Mouse (Mus musculus) small intestine, adult 2 months (tissue): ENCODE results near the gene Ckap4. TPM values are rescaled to one million over a fixed set of nuclear protein-coding genes. Genes with fewer than 3 reads are reported as not detected.

Source experiments
- H3K27ac ChIP-seq: fragments of 200-500 bp; 2 replicates; pipeline ENCODE4 v1.5.1; 2012; ENCODE audit warnings: low read depth, low read length, control low read depth, inconsistent platforms; ENCODE audit not compliant: insufficient read depth
- H3K27me3 ChIP-seq: fragments of 200-500 bp; 2 replicates; pipeline ENCODE4 v1.6.1; 2012; ENCODE audit warnings: mild to moderate bottlenecking, moderate library complexity, low read length, inconsistent platforms; ENCODE audit not compliant: control insufficient read depth, insufficient read depth
- H3K36me3 ChIP-seq: fragments of 200-500 bp; 2 replicates; pipeline ENCODE4 v1.6.1; 2012; ENCODE audit warnings: mild to moderate bottlenecking, low read length, control low read depth, inconsistent platforms; ENCODE audit not compliant: control insufficient read depth, insufficient read depth
- H3K4me1 ChIP-seq: fragments of 200-500 bp; 2 replicates; pipeline ENCODE4 v1.6.1; 2012; ENCODE audit warnings: low read length, inconsistent platforms, mixed read lengths; ENCODE audit not compliant: control insufficient read depth, insufficient read depth, insufficient read length
- H3K4me3 ChIP-seq: fragments of 200-500 bp; 2 replicates; pipeline ENCODE4 v1.5.1; 2012; ENCODE audit warnings: low read depth, mild to moderate bottlenecking, control low read depth, inconsistent platforms, low read length, moderate library complexity
- CTCF ChIP-seq: fragments of 200-500 bp; IDR thresholded peaks from 2 replicates; pipeline ENCODE4 v1.5.1; 2012; ENCODE audit warnings: low read depth, mild to moderate bottlenecking, control low read depth, inconsistent platforms, low read length, moderate library complexity, mixed read lengths; ENCODE audit not compliant: insufficient replicate concordance, insufficient read length; ENCODE audit errors: extremely low read depth
- POLR2A ChIP-seq: fragments of 200-500 bp; IDR thresholded peaks from 2 replicates; pipeline ENCODE4 v1.6.1; 2012; ENCODE audit warnings: low read depth, mild to moderate bottlenecking, control low read depth, inconsistent platforms, low read length, moderate library complexity
- WGBS: fragments of 180-500 bp; shearing (Covaris S2); methylation state at CpG from one replicate; pipeline ENCODE4 v1.1.7; 2018; 5-methylcytosine and 5-hydroxymethylcytosine counted together
- polyA plus RNA-seq: library from polyadenylated mRNA; depleted of rRNA; stranded (reverse); fragments of >200 nt; gene quantifications from 2 replicates; pipeline ENCODE4 v1.2.3, GENCODE M21; 2012; rRNA removed

The Ckap4 gene
- 11.8 and 15.2 TPM in 2 replicates for polyA plus RNA-seq

GRCm38 (mm10) chr10:84533912-84534671 is at the start of gene Ckap4:
Ckap4 (minus strand) TSS chr10:84534062.
- Histone ChIP-seq H3K36me3 (no peaks in the 10 kb centered on the region), H3K27ac (peak within 1 kb of the TSS; percentile 35), H3K4me1 (peaks cover 4% of the 10 kb centered on the region; the same call in 1 of the 2 replicates), H3K4me3 (peak within 1 kb of the TSS; percentile 71), H3K27me3 (no peaks in the 10 kb centered on the region)
- 2% methylated on average over 54 of the region's 64 CpGs for WGBS
- TF ChIP-seq POLR2A (0 out of 2 replicates have a peak, but pooled peaks have one; percentile 31), CTCF (no peak)

DNA sequence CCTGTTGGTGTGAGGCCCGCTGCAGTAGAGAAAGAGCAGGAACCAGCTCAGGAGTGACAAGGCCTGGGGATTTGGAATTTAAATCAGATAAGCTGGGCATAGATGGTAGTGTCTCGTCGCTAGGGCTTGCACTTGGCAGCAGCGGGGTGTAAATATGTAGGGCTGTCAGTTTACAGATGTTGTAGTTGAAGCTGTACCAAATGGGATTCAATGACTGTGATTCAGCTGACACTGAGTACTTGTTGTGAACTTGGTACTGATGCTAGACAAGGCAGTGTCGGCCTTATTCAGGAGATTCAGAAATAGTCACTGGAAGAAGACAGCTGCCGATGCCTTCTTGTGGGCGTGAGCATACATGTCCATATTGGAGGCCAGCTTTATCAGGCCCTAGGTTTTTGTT is 48.4 kb upstream of the Ckap4 start:
- Histone ChIP-seq H3K36me3 (no peaks in the 10 kb centered on the region; the same call in 1 of the 2 replicates), H3K27me3 (no peaks in the 10 kb centered on the region), H3K4me3 (no peak overlapping the region), H3K4me1 (peaks cover 6% of the 10 kb centered on the region; the same call in 1 of the 2 replicates), H3K27ac (no peak overlapping the region)
- 85% methylated on average over 7 of the region's 7 CpGs for WGBS
- TF ChIP-seq CTCF (no peak), POLR2A (no peak)

- 41% methylated on average over 8 of the region's 8 CpGs for WGBS
- H3K4me3 ChIP-seq, result no peak overlapping the region
- no peaks in the 10 kb centered on the region for H3K27me3 ChIP-seq
- H3K4me1 ChIP-seq, result peaks cover 6% of the 10 kb centered on the region; the same call in 1 of the 2 replicates
- H3K27ac ChIP-seq, result no peak overlapping the region
- H3K36me3 ChIP-seq, result no peaks in the 10 kb centered on the region
- no peak for TF ChIP-seq CTCF
- TF ChIP-seq POLR2A, result no peak
Measured at GRCm38 (mm10) chr10:84581191-84581590, 47.3 kb upstream of the Ckap4 start.

DNA sequence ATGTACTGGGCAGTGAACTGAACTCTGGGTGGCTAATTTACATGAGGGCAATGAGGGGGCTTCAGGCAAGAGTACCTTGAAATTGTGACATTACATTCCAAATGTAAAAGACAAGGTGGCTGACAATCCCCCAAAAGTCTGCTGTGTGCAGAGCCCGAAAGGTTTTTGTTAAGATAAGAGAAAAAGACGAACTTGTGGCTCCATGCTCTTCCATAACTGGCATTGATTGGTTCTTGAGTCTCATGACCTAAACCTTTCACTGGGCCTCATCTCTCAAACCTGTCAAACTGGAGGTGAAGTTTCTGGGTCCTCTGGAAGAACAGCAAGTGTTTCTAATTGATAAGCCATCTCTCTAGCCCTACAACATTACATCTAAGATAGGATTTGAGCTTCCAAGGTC is 45.7 kb upstream of the Ckap4 start:
- Histone ChIP-seq H3K36me3 (no peaks in the 10 kb centered on the region), H3K4me1 (peaks cover 3% of the 10 kb centered on the region; the same call in 1 of the 2 replicates), H3K27me3 (no peaks in the 10 kb centered on the region), H3K27ac (no peak overlapping the region), H3K4me3 (no peak overlapping the region)
- WGBS, result 86% methylated on average over 2 of the region's 2 CpGs
- TF ChIP-seq CTCF, result no peak
- no peak for TF ChIP-seq POLR2A

DNA sequence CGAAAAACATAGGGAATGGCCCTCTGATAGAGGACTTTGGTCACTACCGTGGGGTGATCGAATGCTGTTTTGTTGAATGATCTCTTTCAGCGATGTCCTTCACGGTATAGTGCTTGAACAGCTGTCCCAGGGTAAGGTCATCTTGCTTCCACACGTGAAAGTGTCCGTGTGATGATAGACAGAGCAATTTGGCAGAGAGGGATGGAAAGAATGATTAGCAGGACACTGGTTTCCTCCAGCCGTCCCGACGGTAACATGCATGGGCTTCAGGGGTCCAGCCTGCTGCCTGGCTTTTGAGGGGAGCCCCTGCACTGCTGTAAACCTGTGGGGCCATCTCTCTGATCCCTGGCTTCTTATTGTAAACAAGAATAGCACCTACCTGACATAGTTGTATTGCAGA is 44.9 kb upstream of the Ckap4 start:
- H3K4me1 ChIP-seq, result peaks cover 3% of the 10 kb centered on the region; the same call in 1 of the 2 replicates
- WGBS, result 81% methylated on average over 10 of the region's 10 CpGs
- TF ChIP-seq POLR2A (no peak), CTCF (no peak)
- H3K27me3 ChIP-seq, result no peaks in the 10 kb centered on the region
- no peak overlapping the region for H3K4me3 ChIP-seq
- H3K27ac ChIP-seq, result no peak overlapping the region
- H3K36me3 ChIP-seq, result no peaks in the 10 kb centered on the region

- under 1% methylated on average over 38 of the region's 38 CpGs for WGBS
- TF ChIP-seq POLR2A (no peak), CTCF (no peak)
- peaks cover 3% of the 10 kb centered on the region; the same call in 1 of the 2 replicates for H3K4me1 ChIP-seq
Measured at GRCm38 (mm10) chr10:84577071-84577727, 43.3 kb upstream of the Ckap4 start.

DNA sequence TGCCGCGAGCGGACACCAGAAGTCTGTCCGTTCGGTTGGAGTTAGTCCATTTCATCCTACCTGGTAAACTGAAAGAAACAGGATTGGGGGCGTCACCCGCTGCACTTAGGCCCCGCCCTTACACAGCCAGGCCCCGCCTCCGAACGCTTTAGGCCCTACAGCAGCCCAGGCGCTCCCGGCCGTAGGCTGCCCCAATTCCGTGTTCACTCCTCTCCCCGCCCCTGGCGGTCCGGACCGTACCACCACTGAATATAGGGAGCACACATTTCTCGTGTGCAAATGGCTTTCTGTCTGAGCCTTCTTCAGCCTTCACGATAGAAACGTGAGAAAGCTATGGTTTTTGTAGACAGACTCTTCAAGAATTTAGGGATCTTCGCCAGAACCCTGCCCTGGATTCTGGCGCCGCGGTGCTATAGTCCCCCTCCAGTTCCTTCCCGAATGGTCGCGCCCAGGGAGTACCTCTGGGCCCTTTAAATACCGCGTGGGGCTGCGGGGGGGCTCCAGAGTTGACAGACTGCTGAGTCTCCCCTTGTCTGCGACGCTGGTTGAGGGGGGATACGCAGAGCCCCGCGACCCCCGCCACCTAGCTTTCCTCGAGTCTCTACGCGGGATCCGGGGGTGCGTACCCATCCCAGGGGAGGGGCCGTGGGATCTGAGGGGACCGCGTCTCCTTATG is 42.7 kb upstream of the Ckap4 start, which contains the start of gene Tcp11l2:
Gene Tcp11l2, plus strand, starts transcription at position 232 of the 676 bp plus-strand sequence.
- Histone ChIP-seq H3K27ac (peak within 1 kb of the TSS; percentile 84), H3K36me3 (no peaks in the 10 kb centered on the region), H3K4me1 (peaks cover 3% of the 10 kb centered on the region; the same call in 1 of the 2 replicates), H3K27me3 (no peaks in the 10 kb centered on the region), H3K4me3 (peak within 1 kb of the TSS; percentile 98)
- under 1% methylated on average over 46 of the region's 46 CpGs for WGBS
- peak; percentile 58 for TF ChIP-seq POLR2A
- TF ChIP-seq CTCF, result no peak

More at GRCm38 (mm10) chr10:84577071-84577727, 43.3 kb upstream of the Ckap4 start:
- H3K27me3 ChIP-seq, result no peaks in the 10 kb centered on the region
- H3K4me3 ChIP-seq, result peak overlapping the region; percentile 98
- H3K36me3 ChIP-seq, result no peaks in the 10 kb centered on the region
- peak overlapping the region; percentile 84 for H3K27ac ChIP-seq
